Mouse (Mus musculus) liver, embryonic 14.5 days (tissue): ENCODE results near the gene Mcl1. TPM values are rescaled to one million over a fixed set of nuclear protein-coding genes. Genes with fewer than 3 reads are reported as not detected.
A peak's percentile ranks its signal among the peaks of the same experiment; 100 is the strongest.

Experiments used
- ATAC-seq: fragments of 200-750 bp; cut with Nextera tagmentation; 2 replicates; pipeline ENCODE4 v1.8.0; 2017; ENCODE audit warnings: moderate number of reproducible peaks, mild to moderate bottlenecking, moderate library complexity; ENCODE audit not compliant: insufficient read depth
- DNase-seq, 3 experiments: peaks; one replicate each; pipeline ENCODE4 v3.0.0-alpha.2; 2012 to 2013; ENCODE audit warnings: low read depth in 3 of 3, low spot score in 3 of 3
- H3K27ac ChIP-seq: fragments of 300-500 bp; sonication (generic); 2 replicates; pipeline ENCODE4 v1.5.1; 2014; ENCODE audit warnings: moderate library complexity, mild to moderate bottlenecking, control low read depth, inconsistent platforms
- H3K27me3 ChIP-seq: fragments of 300-500 bp; sonication (generic); 2 replicates; pipeline ENCODE4 v1.6.1; 2014; ENCODE audit warnings: mild to moderate bottlenecking, low read length, moderate library complexity; ENCODE audit not compliant: control insufficient read depth, insufficient read depth
- H3K36me3 ChIP-seq: fragments of 300-500 bp; sonication (generic); replicated peaks from 2 replicates; pipeline ENCODE4 v1.6.1; 2014; ENCODE audit warnings: low read depth; ENCODE audit not compliant: control insufficient read depth, insufficient read depth
- H3K4me1 ChIP-seq, 2 experiments: fragments of 200-500 bp in 1 of 2; fragments of 300-500 bp in 1 of 2; sonication (generic) in 1 of 2; replicated peaks; 2 replicates each; pipeline ENCODE4 v1.6.1; 2012 to 2014; ENCODE audit warnings: antibody characterized with exemption in 1 of 2, inconsistent platforms in 1 of 2, low read length in 1 of 2; ENCODE audit not compliant: control insufficient read depth in 2 of 2, insufficient read depth in 2 of 2
- H3K4me2 ChIP-seq: fragments of 300-500 bp; sonication (generic); 2 replicates; pipeline ENCODE4 v1.6.1; 2014; ENCODE audit warnings: low read depth, mild to moderate bottlenecking, control low read depth, moderate library complexity
- H3K4me3 ChIP-seq, 2 experiments: fragments of 200-500 bp in 1 of 2; fragments of 300-500 bp in 1 of 2; sonication (generic) in 1 of 2; 2 replicates each; pipeline ENCODE4 v1.5.1; 2012 to 2014; ENCODE audit warnings: low read depth in 2 of 2, low read length in 2 of 2, mild to moderate bottlenecking in 2 of 2, control low read depth in 1 of 2, inconsistent platforms in 1 of 2, moderate library complexity in 1 of 2; ENCODE audit not compliant: insufficient read depth in 1 of 2
- H3K9ac ChIP-seq: fragments of 300-500 bp; sonication (generic); replicated peaks from 2 replicates; pipeline ENCODE4 v1.6.1; 2014; ENCODE audit warnings: mild to moderate bottlenecking, control low read depth, moderate library complexity
- H3K9me3 ChIP-seq: fragments of 300-500 bp; sonication (generic); 2 replicates; pipeline ENCODE4 v1.6.1; 2016; ENCODE audit warnings: low read length, mixed read lengths; ENCODE audit not compliant: control insufficient read depth
- CTCF ChIP-seq: IDR thresholded peaks from 2 replicates; pipeline ENCODE4 v1.5.1; 2016; ENCODE audit warnings: antibody characterized with exemption, low read depth, control low read depth
- EP300 ChIP-seq: IDR thresholded peaks from 2 replicates; pipeline ENCODE4 v1.6.1; 2016; ENCODE audit warnings: antibody characterized with exemption, low read depth
- WGBS: fragments of 180-500 bp; shearing (Covaris S2); extraction: QIAGEN DNeasy Blood & Tissue Kit; methylation state at CpG from one replicate; pipeline ENCODE4 v1.1.7; 2014; ENCODE audit not compliant: insufficient replicate concordance; 5-methylcytosine and 5-hydroxymethylcytosine counted together
- polyA plus RNA-seq, 2 experiments: library from polyadenylated mRNA; depleted of rRNA in 1 of 2; stranded (reverse) in 1 of 2; unstranded in 1 of 2; fragments of >200 nt; fragmentation: Nextera tagmentation in 1 of 2; extraction: Ambion mirVana in 1 of 2; gene quantifications; 2 replicates each; pipeline versions ENCODE4 v1.2.1 to v1.2.3; 2012 to 2014

Mcl1 gene
- polyA plus RNA-seq, 2 experiments: 34.6 to 39.2 TPM

GRCm38 (mm10) chr3:95650276-95651032 is 8.1 kb upstream of the Mcl1 start:
- ATAC-seq (peak; percentile 21; the same call in 1 of the 2 replicates), DNase-seq (no peak)
- peaks cover 9 to 18% of the 10 kb centered on the region in 2 experiments for H3K4me1 ChIP-seq

DNA sequence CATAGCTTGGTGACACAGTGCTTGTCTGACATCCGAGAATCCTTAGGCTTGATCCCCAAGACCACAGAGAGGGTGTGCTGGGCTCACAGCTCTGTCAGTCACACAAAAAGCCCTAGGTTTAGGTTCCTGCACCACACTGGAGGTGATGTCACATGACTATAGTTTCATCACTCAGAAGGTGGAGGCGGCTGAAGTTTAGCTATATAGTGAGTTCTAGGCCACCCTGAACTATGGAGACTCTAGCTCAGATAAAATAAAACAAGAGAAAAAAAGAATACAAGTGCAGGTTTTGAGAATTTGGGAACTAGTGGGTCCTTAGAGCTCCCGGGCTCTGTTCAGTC is 7.6 kb upstream of the Mcl1 start:
- H3K27me3 ChIP-seq: no peaks in the 10 kb centered on the region
- H3K9me3 ChIP-seq: no peaks in the 10 kb centered on the region
- no peaks in the 10 kb centered on the region for H3K36me3 ChIP-seq
- H3K4me2 ChIP-seq: no peak overlapping the region
- no peak overlapping the region for H3K4me3 ChIP-seq
- ATAC-seq (0 out of 2 replicates have a peak, but pooled peaks have one; percentile 3), DNase-seq (no peak)
- 74% methylated on average over 3 of the region's 3 CpGs for WGBS
- TF ChIP-seq EP300 (no peak), CTCF (no peak)
- no peak overlapping the region for H3K9ac ChIP-seq
- H3K27ac ChIP-seq: peak overlapping the region; percentile 58
- H3K4me1 ChIP-seq: peaks cover 4 to 14% of the 10 kb centered on the region in 2 experiments

More at GRCm38 (mm10) chr3:95650276-95651032, 8.1 kb upstream of the Mcl1 start:
- no peaks in the 10 kb centered on the region for H3K27me3 ChIP-seq
- no peaks in the 10 kb centered on the region for H3K36me3 ChIP-seq
- no peak overlapping the region for H3K9ac ChIP-seq
- no peaks in the 10 kb centered on the region for H3K9me3 ChIP-seq
- H3K4me3 ChIP-seq: no peak overlapping the region
- 41% methylated on average over 6 of the region's 6 CpGs for WGBS
- H3K27ac ChIP-seq: peak overlapping the region; percentile 58
- no peak overlapping the region for H3K4me2 ChIP-seq
- TF ChIP-seq EP300: no peak
- TF ChIP-seq CTCF: no peak

- WGBS: 73% methylated on average over 16 of the region's 16 CpGs
Measured at GRCm38 (mm10) chr3:95651391-95652203, 7.0 kb upstream of the Mcl1 start.

GRCm38 (mm10) chr3:95652204-95652811 is 6.3 kb upstream of the Mcl1 start:
- no peaks in the 10 kb centered on the region for H3K9me3 ChIP-seq
- no peaks in the 10 kb centered on the region for H3K36me3 ChIP-seq
- ATAC-seq (0 out of 2 replicates have a peak, but pooled peaks have one; percentile 14), DNase-seq (no peak)
- peaks cover 0 to 12% of the 10 kb centered on the region in 2 experiments; a peak in 3 of 4 replicates for H3K4me1 ChIP-seq
- no peak overlapping the region for H3K4me2 ChIP-seq
- H3K9ac ChIP-seq: no peak overlapping the region
- no peak overlapping the region for H3K27ac ChIP-seq
- no peak overlapping the region for H3K4me3 ChIP-seq
- TF ChIP-seq EP300 (no peak), CTCF (peak; percentile 43)
- H3K27me3 ChIP-seq: no peaks in the 10 kb centered on the region
- 60% methylated on average over 7 of the region's 7 CpGs for WGBS

More at GRCm38 (mm10) chr3:95651391-95652203, 7.0 kb upstream of the Mcl1 start:
- Histone ChIP-seq H3K27ac (no peak overlapping the region; the same call in none of the 2 replicates), H3K4me1 (peaks cover 0 to 12% of the 10 kb centered on the region in 2 experiments; a peak in 2 of 4 replicates), H3K27me3 (no peaks in the 10 kb centered on the region), H3K9ac (no peak overlapping the region), H3K36me3 (no peaks in the 10 kb centered on the region), H3K4me2 (no peak overlapping the region), H3K4me3 (no peak overlapping the region), H3K9me3 (no peaks in the 10 kb centered on the region)
- DNase-seq: no peak
- TF ChIP-seq EP300: no peak
- no peak for TF ChIP-seq CTCF
- ATAC-seq: no peak

DNA sequence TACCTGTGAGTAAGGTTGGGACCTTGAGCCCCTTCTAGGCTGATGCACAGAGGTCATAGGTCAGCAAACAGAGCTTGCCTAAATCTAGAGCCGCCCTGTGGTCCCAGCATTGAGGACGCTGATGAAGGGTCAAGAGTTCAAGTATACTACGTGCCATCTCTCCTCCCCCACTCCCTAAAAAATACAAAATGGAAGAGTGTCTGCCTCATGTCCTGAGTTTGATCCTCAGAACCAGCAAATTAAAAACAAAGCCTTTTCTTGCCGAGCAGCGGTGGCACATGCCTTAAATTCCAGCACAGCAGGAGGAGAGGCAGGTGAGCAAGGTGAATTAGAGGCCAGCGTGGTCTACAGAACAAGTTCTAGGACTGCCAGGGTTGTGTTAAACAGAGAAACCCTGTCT is 5.7 kb upstream of the Mcl1 start:
- no peak for ATAC-seq
- H3K9ac ChIP-seq: no peak overlapping the region
- H3K4me1 ChIP-seq: peaks cover 5 to 15% of the 10 kb centered on the region in 2 experiments
- H3K4me2 ChIP-seq: no peak overlapping the region
- no peak for DNase-seq
- 62% methylated on average over 6 of the region's 6 CpGs for WGBS
- no peak overlapping the region for H3K4me3 ChIP-seq
- no peak overlapping the region for H3K27ac ChIP-seq
- H3K9me3 ChIP-seq: no peaks in the 10 kb centered on the region
- H3K27me3 ChIP-seq: no peaks in the 10 kb centered on the region
- TF ChIP-seq EP300 (no peak), CTCF (no peak)
- no peaks in the 10 kb centered on the region for H3K36me3 ChIP-seq
